Mouse (Mus musculus) E14TG2a.4 (cell line): ENCODE measurements around the gene Alcam.

Experiments used
- CTCF ChIP-seq: conservative IDR thresholded peaks from 2 replicates; pipeline ENCODE4 v1.5.1; 2014; ENCODE audit warnings: low read length
- NANOG ChIP-seq: IDR thresholded peaks from 2 replicates; pipeline ENCODE4 v1.6.1; 2014; ENCODE audit warnings: borderline replicate concordance, low read length, mixed read lengths
- POU5F1 ChIP-seq: IDR thresholded peaks from 2 replicates; pipeline ENCODE4 v1.6.1; 2014; ENCODE audit warnings: low read length, borderline replicate concordance

GRCm38 (mm10) chr16:52222896-52223295, 231.0 kb downstream of the Alcam start:
- TF ChIP-seq CTCF (no peak), NANOG (no peak), POU5F1 (no peak)
